Mouse (Mus musculus) large intestine, adult 2 months (tissue): ENCODE data around the gene Dgke. TPM values are rescaled to one million over a fixed set of nuclear protein-coding genes. Genes with fewer than 3 reads are reported as not detected.
"Not testable (repeated sequence)": the region's sequence is repeated elsewhere in the genome, so short reads cannot be mapped to it uniquely, and the experiment has no call there.

Source experiments
- DNase-seq: peaks from one replicate; pipeline ENCODE4 v3.0.0-alpha.2; 2012; ENCODE audit warnings: low read depth, low spot score
- WGBS: fragments of 180-500 bp; shearing (Covaris S2); methylation state at CpG from one replicate; pipeline ENCODE4 v1.1.7; 2018; 5-methylcytosine and 5-hydroxymethylcytosine counted together
- polyA plus RNA-seq: library from polyadenylated mRNA; depleted of rRNA; stranded (reverse); fragments of >200 nt; gene quantifications from 2 replicates; pipeline ENCODE4 v1.2.3, GENCODE M21; 2012; rRNA removed

The Dgke gene
- polyA plus RNA-seq, result 1.1 and 2.5 TPM in 2 replicates

- DNase-seq, result no peak
- WGBS, result 98% methylated on average over 1 of the region's 1 CpGs
These were observed at the start of gene Dgke for GRCm38 (mm10) chr11:89066750-89067149. Gene Dgke (minus strand): TSS chr11:89066850.

GRCm38 (mm10) chr11:89107180-89107807 lies 40.6 kb upstream of the Dgke start:
- peak; percentile 27 for DNase-seq
- 12% methylated on average over 12 of the region's 12 CpGs for WGBS

GRCm38 (mm10) chr11:89105823-89106222 lies 39.2 kb upstream of the Dgke start:
- WGBS, result 80% methylated on average over 11 of the region's 11 CpGs
- no peak for DNase-seq

GRCm38 (mm10) chr11:89105211-89105610 lies 38.6 kb upstream of the Dgke start:
- DNase-seq, result no peak
- WGBS, result 93% methylated on average over 8 of the region's 8 CpGs

GRCm38 (mm10) chr11:89103166-89103565 lies 36.5 kb upstream of the Dgke start:
- WGBS, result 94% methylated on average over 14 of the region's 14 CpGs

GRCm38 (mm10) chr11:89100826-89101321 lies 34.2 kb upstream of the Dgke start:
- peak; percentile 7 for DNase-seq
- WGBS, result 2% methylated on average over 17 of the region's 17 CpGs

More at GRCm38 (mm10) chr11:89103166-89103565, 36.5 kb upstream of the Dgke start:
- DNase-seq, result no peak

GRCm38 (mm10) chr11:89100403-89100802 lies 33.8 kb upstream of the Dgke start:
- WGBS, result under 1% methylated on average over 9 of the region's 9 CpGs
- DNase-seq, result peak; percentile 46

GRCm38 (mm10) chr11:89098930-89099329 lies 32.3 kb upstream of the Dgke start:
- WGBS, result 77% methylated on average over 6 of the region's 6 CpGs
- no peak for DNase-seq

GRCm38 (mm10) chr11:89098083-89098835 lies 31.6 kb upstream of the Dgke start:
- 82% methylated on average over 17 of the region's 17 CpGs for WGBS
- no peak for DNase-seq

- 88% methylated on average over 10 of the region's 10 CpGs for WGBS
- DNase-seq, result not testable (repeated sequence)
These were observed 30.6 kb upstream of the Dgke start for GRCm38 (mm10) chr11:89097292-89097691.

- WGBS, result 68% methylated on average over 3 of the region's 3 CpGs
- DNase-seq, result no peak
These were observed 28.7 kb upstream of the Dgke start for GRCm38 (mm10) chr11:89095306-89095705.

- no peak for DNase-seq
- WGBS, result 51% methylated on average over 9 of the region's 9 CpGs
These were observed 26.1 kb upstream of the Dgke start for GRCm38 (mm10) chr11:89092714-89093113.

- DNase-seq, result not testable (repeated sequence)
- 76% methylated on average over 7 of the region's 7 CpGs for WGBS
These were observed 23.7 kb upstream of the Dgke start for GRCm38 (mm10) chr11:89090359-89090758.

- 89% methylated on average over 4 of the region's 4 CpGs for WGBS
These were observed 22.1 kb upstream of the Dgke start for GRCm38 (mm10) chr11:89088754-89089153.

GRCm38 (mm10) chr11:89086208-89086809 lies 19.7 kb upstream of the Dgke start:
- no peak for DNase-seq
- WGBS, result 74% methylated on average over 10 of the region's 10 CpGs

More at GRCm38 (mm10) chr11:89088754-89089153, 22.1 kb upstream of the Dgke start:
- no peak for DNase-seq

GRCm38 (mm10) chr11:89084601-89085000 lies 18.0 kb upstream of the Dgke start:
- no peak for DNase-seq
- WGBS, result 31% methylated on average over 7 of the region's 7 CpGs

GRCm38 (mm10) chr11:89082691-89083090 lies 16.0 kb upstream of the Dgke start:
- WGBS, result 68% methylated on average over 3 of the region's 3 CpGs

GRCm38 (mm10) chr11:89081906-89082305 lies 15.3 kb upstream of the Dgke start:
- DNase-seq, result not testable (repeated sequence)
- WGBS, result 53% methylated on average over 5 of the region's 5 CpGs

More at GRCm38 (mm10) chr11:89082691-89083090, 16.0 kb upstream of the Dgke start:
- DNase-seq, result not testable (repeated sequence)

- WGBS, result 72% methylated on average over 16 of the region's 16 CpGs
- no peak for DNase-seq
These were observed 12.5 kb upstream of the Dgke start for GRCm38 (mm10) chr11:89078996-89079680.

GRCm38 (mm10) chr11:89078305-89078704 lies 11.7 kb upstream of the Dgke start:
- DNase-seq, result no peak
- WGBS, result 82% methylated on average over 3 of the region's 3 CpGs
